Mouse (Mus musculus): ENCODE measurements around the gene Mob3b. TPM values are rescaled to one million over a fixed set of nuclear protein-coding genes. Genes with fewer than 3 reads are reported as not detected.

Mob3b gene
- polyA plus RNA-seq (2015; fragmentation: Nextera tagmentation; extraction: Ambion mirVana): 3.8 and 4.2 TPM in 2 replicates

DNA sequence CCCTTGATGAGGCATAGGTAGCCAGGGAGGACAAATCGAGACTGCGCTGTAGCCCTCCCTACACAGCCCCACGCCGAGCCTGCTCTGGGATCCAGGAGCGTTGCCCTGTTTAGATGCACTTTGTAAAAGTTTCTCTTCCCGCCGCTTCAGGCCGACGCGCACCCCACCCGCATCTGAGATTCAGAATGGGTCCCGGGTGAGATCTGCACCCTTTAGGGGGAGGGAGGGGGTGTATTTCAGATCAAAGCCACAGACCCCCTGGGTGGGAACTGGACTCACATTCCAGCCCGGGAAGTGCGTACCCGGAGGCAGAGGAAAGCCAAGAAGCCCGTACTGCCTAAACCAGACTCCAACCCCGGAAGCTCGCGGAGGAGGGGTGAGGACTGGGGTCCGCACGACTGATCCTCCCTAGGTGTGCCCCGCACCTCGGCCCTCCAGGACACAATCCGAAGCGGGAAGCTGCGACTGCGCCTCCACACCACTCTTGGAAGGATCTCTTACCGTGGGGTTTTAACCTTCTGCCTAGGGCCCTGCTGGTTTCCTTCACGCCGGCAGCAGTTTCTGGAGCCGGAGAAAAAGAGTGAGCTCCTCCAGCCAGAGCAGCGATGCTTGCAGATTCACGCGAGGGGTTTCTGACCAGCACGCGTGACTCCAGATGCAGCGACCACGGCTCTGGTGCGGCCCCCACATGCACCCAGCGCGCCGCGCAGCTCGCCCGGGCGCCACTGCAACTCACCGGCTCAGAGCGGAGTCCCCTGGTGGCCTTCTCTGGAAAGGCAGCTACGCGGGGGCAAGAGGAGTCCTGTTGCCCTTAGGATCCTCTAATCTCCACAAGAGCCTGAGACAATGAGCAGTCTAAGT is at the start of gene Mob3b:
Gene Mob3b (minus strand): TSS at position 734 of the 861 bp plus-strand sequence.
- Histone ChIP-seq H3K27ac (replicated peaks) (peak within 1 kb of the TSS; percentile 22; the same call in 1 of the 2 replicates), H3K4me2 (peak within 1 kb of the TSS; percentile 95)
- WGBS: under 1% methylated on average over 50 of the region's 50 CpGs

DNA sequence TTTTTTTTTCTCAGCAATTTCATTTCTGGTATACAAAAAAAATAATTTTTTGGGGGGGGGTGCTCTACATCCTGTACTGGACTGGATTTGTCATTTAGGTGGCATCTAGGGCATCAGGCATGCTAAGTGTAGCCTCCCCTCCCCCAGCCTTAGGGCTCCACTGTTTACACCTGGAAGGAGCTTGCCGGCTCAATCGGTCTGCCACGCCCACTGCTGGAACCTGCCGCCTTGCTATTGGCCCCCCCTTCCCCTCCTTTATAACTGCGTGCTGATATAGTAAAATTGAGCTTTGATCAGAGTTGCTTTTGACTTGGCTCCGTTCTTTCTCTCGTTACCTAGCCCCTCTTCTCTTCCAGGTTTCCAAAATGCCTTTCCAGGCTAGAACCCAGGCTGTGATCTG is 47.4 kb upstream of the Mob3b start:
- no peak overlapping the region for H3K27ac ChIP-seq (replicated peaks)
- H3K4me1 ChIP-seq: no peaks in the 10 kb centered on the region
- ATAC-seq (ENCODE audit: extremely low read depth, insufficient number of reproducible peaks, low FRiP score, low TSS enrichment): no peak
- 62% methylated on average over 7 of the region's 7 CpGs for WGBS
- H3K4me2 ChIP-seq: no peak overlapping the region
- H3K4me3 ChIP-seq: no peak overlapping the region
- H3K36me3 ChIP-seq: peaks cover 59% of the 10 kb centered on the region
- H3K9ac ChIP-seq: no peak overlapping the region
- H3K27me3 ChIP-seq (replicated peaks): no peaks in the 10 kb centered on the region
- no peaks in the 10 kb centered on the region for H3K9me3 ChIP-seq

More for the DNA sequence above, at the start of gene Mob3b:
- Histone ChIP-seq H3K9ac (peak within 1 kb of the TSS; percentile 84), H3K36me3 (no peaks in the 10 kb centered on the region), H3K9me3 (no peaks in the 10 kb centered on the region), H3K27me3 (replicated peaks) (peaks cover 10% of the 10 kb centered on the region; the same call in 1 of the 2 replicates), H3K4me3 (peak within 1 kb of the TSS; percentile 63), H3K4me1 (peaks cover 9% of the 10 kb centered on the region)
- peak; percentile 51; the same call in 1 of the 2 replicates for ATAC-seq (ENCODE audit: extremely low read depth, insufficient number of reproducible peaks, low FRiP score, low TSS enrichment)

DNA sequence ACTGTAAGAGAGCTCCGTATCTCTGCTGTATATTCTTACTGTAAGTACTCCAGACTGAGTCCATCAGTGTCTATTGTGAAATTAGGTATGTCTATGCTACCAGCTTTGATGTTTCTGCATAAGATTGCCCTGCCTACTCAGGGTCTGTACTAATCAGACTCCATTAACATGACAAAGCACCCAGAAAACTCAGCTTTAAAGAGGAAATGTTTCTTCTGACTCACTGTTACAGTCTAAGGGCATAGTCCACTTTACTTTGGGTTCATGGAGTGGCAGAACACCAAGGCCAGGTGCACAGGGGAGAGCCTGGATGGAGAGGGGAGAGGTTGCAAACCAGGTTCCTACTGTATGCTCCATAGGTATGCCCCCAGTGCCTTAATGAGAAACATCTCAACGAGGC is 46.4 kb upstream of the Mob3b start:
- WGBS: 82% methylated on average over 2 of the region's 2 CpGs

GRCm38 (mm10) chr4:35201700-35202099 is 44.4 kb upstream of the Mob3b start:
- peaks cover 75% of the 10 kb centered on the region for H3K36me3 ChIP-seq
- H3K27ac ChIP-seq (replicated peaks): no peak overlapping the region
- 60% methylated on average over 5 of the region's 5 CpGs for WGBS
- H3K4me1 ChIP-seq: no peaks in the 10 kb centered on the region
- no peaks in the 10 kb centered on the region for H3K9me3 ChIP-seq
- no peak overlapping the region for H3K4me3 ChIP-seq
- H3K9ac ChIP-seq: no peak overlapping the region
- ATAC-seq (ENCODE audit: extremely low read depth, insufficient number of reproducible peaks, low FRiP score, low TSS enrichment): no peak
- no peak overlapping the region for H3K4me2 ChIP-seq
- H3K27me3 ChIP-seq (replicated peaks): no peaks in the 10 kb centered on the region

More for the DNA sequence above, 46.4 kb upstream of the Mob3b start:
- Histone ChIP-seq H3K27ac (replicated peaks) (no peak overlapping the region), H3K4me3 (no peak overlapping the region), H3K36me3 (peaks cover 63% of the 10 kb centered on the region), H3K4me2 (no peak overlapping the region), H3K9ac (no peak overlapping the region), H3K4me1 (no peaks in the 10 kb centered on the region), H3K27me3 (replicated peaks) (no peaks in the 10 kb centered on the region), H3K9me3 (no peaks in the 10 kb centered on the region)
- ATAC-seq (ENCODE audit: extremely low read depth, insufficient number of reproducible peaks, low FRiP score, low TSS enrichment): no peak

GRCm38 (mm10) chr4:35192725-35193124 is 35.4 kb upstream of the Mob3b start:
- ATAC-seq (ENCODE audit: extremely low read depth, insufficient number of reproducible peaks, low FRiP score, low TSS enrichment): no peak
- 46% methylated on average over 7 of the region's 7 CpGs for whole genome bisulfite sequencing

DNA sequence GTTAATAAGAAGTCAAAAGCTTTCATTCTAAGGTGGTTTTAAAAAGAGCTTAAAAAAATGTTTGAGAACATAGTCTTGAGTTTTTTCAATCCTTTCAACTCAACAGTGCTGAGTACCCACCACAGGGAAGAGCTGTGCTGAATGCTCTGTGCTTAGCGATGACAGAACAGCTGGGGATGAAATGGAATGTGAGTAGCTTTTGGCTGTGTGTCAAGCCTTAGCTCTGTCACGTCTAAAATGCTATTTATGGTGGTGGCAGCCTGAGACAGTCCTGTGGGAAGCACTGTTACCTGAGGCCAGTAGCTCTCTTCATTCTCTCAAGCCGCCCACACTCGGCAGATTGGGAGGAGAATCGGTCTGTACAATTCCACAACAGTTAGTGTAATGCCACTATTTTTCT is 32.5 kb upstream of the Mob3b start:
- H3K36me3 ChIP-seq: peaks cover 30% of the 10 kb centered on the region
- 41% methylated on average over 5 of the region's 5 CpGs for WGBS
- H3K4me2 ChIP-seq: no peak overlapping the region
- H3K27ac ChIP-seq (replicated peaks): peak overlapping the region; percentile 68
- no peaks in the 10 kb centered on the region for H3K27me3 ChIP-seq (replicated peaks)
- peaks cover 7% of the 10 kb centered on the region; the same call in 1 of the 2 replicates for H3K9me3 ChIP-seq
- H3K4me1 ChIP-seq: peaks cover 19% of the 10 kb centered on the region
- H3K4me3 ChIP-seq: no peak overlapping the region
- H3K9ac ChIP-seq: no peak overlapping the region
- ATAC-seq (ENCODE audit: extremely low read depth, insufficient number of reproducible peaks, low FRiP score, low TSS enrichment): peak; percentile 61; the same call in 1 of the 2 replicates

More at GRCm38 (mm10) chr4:35192725-35193124, 35.4 kb upstream of the Mob3b start:
- H3K36me3 ChIP-seq: peaks cover 43% of the 10 kb centered on the region
- H3K4me1 ChIP-seq: peaks cover 19% of the 10 kb centered on the region
- no peaks in the 10 kb centered on the region for H3K27me3 ChIP-seq (replicated peaks)
- 0 out of 2 replicates have a peak, but pooled peaks cover 2% of the 10 kb centered on the region for H3K9me3 ChIP-seq
- H3K4me3 ChIP-seq: no peak overlapping the region
- H3K9ac ChIP-seq: no peak overlapping the region
- H3K4me2 ChIP-seq: no peak overlapping the region
- H3K27ac ChIP-seq (replicated peaks): no peak overlapping the region

- no peak overlapping the region for H3K4me3 ChIP-seq
- H3K4me1 ChIP-seq: peaks cover 19% of the 10 kb centered on the region
- no peak overlapping the region for H3K27ac ChIP-seq (replicated peaks)
- H3K9me3 ChIP-seq: peaks cover 7% of the 10 kb centered on the region; the same call in 1 of the 2 replicates
- H3K27me3 ChIP-seq (replicated peaks): no peaks in the 10 kb centered on the region
- no peak overlapping the region for H3K4me2 ChIP-seq
- WGBS: 60% methylated on average over 8 of the region's 8 CpGs
- no peak for ATAC-seq (ENCODE audit: extremely low read depth, insufficient number of reproducible peaks, low FRiP score, low TSS enrichment)
- H3K9ac ChIP-seq: no peak overlapping the region
- peaks cover 21% of the 10 kb centered on the region for H3K36me3 ChIP-seq
These were observed 30.5 kb upstream of the Mob3b start for GRCm38 (mm10) chr4:35187617-35188326.

DNA sequence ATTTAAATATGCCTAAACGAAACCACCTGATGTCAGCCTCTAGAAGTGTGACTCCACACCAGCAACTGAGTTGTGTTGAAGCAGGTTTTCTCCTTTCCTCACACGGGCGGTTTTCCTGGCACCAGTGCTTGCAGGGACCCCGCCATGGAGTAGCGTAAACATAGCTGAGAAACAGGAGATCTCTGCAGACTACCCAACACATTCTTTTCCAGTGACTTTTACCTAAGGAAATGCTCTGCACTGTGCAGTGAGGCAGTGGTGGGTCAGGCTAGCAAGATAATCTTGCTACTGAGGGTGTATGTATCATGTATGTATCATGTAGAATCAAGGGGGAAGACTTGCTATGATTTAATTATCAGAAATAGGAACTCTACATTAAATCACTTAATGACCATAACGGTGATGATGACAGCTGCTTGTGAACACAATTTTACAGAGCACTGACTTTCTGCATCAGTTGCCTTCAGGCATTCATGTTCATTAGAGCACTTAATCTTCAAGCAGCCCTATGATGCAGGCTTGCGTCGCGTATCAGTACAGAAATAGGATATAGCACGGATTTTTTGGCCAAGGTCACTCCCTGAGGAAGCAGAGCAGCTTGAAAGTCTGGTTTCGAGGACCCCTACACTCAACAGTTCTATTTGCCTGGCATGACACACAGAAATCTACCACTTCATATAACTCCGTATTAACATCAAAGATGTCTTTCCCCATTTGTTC is 20.8 kb upstream of the Mob3b start:
- H3K9ac ChIP-seq: no peak overlapping the region
- peaks cover 12% of the 10 kb centered on the region for H3K4me1 ChIP-seq
- no peak overlapping the region for H3K4me3 ChIP-seq
- H3K4me2 ChIP-seq: no peak overlapping the region
- no peaks in the 10 kb centered on the region for H3K27me3 ChIP-seq (replicated peaks)
- H3K36me3 ChIP-seq: no peaks in the 10 kb centered on the region
- no peaks in the 10 kb centered on the region for H3K9me3 ChIP-seq
- ATAC-seq (ENCODE audit: extremely low read depth, insufficient number of reproducible peaks, low FRiP score, low TSS enrichment): no peak
- no peak overlapping the region for H3K27ac ChIP-seq (replicated peaks)
- 61% methylated on average over 12 of the region's 12 CpGs for WGBS

GRCm38 (mm10) chr4:35175566-35175965 is 18.3 kb upstream of the Mob3b start:
- Histone ChIP-seq H3K4me3 (no peak overlapping the region), H3K36me3 (no peaks in the 10 kb centered on the region), H3K4me2 (no peak overlapping the region), H3K9ac (no peak overlapping the region), H3K9me3 (no peaks in the 10 kb centered on the region), H3K27ac (replicated peaks) (no peak overlapping the region), H3K4me1 (peaks cover 12% of the 10 kb centered on the region), H3K27me3 (replicated peaks) (no peaks in the 10 kb centered on the region)
- WGBS: 75% methylated on average over 2 of the region's 2 CpGs
- ATAC-seq (ENCODE audit: extremely low read depth, insufficient number of reproducible peaks, low FRiP score, low TSS enrichment): no peak

DNA sequence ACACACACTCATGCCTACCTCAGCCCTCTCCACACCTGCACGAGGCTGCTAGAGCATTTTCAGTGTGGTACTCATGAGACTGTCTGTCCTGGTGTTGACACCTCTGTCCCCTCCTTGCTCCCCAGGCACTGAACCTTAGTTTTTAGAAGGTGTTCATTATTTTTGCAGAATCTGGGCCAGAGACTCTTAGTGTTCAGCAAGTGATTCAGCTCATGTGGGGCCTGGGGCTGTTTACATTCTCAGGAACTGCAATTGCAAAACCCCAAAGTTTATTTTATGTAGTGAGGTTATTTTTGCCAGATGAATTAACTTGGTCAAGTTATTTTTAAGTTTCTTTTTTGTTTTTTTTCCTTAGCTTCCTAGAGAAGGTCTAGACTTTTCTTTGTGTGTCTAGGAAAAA is 16.3 kb upstream of the Mob3b start:
- peaks cover 12% of the 10 kb centered on the region for H3K4me1 ChIP-seq
- no peak for ATAC-seq (ENCODE audit: extremely low read depth, insufficient number of reproducible peaks, low FRiP score, low TSS enrichment)
- H3K27me3 ChIP-seq (replicated peaks): no peaks in the 10 kb centered on the region
- H3K4me2 ChIP-seq: no peak overlapping the region
- H3K9ac ChIP-seq: no peak overlapping the region
- no peak overlapping the region for H3K4me3 ChIP-seq
- 35% methylated on average over 1 of the region's 1 CpGs for WGBS
- no peak overlapping the region for H3K27ac ChIP-seq (replicated peaks)
- H3K9me3 ChIP-seq: no peaks in the 10 kb centered on the region
- no peaks in the 10 kb centered on the region for H3K36me3 ChIP-seq

DNA sequence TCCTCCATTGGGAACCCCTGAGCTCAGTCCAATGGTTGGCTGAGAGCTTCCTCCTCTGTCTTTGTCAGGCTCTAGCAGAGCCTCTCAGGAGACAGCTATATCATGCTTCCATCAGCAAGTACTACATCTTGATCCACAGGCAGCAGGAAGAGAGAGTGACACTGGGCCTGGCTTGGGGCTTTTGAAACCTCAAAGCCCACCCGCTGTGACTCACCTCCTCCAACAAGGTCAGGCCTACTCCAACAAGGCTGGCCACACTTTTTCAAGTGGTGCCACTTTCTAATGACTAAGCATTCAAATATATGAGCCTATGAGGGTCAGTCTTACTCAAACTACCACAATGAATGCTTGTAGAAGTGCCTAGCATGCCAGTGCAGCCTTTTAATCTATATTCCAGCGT is 15.2 kb upstream of the Mob3b start:
- Histone ChIP-seq H3K9ac (no peak overlapping the region), H3K9me3 (no peaks in the 10 kb centered on the region), H3K27me3 (replicated peaks) (no peaks in the 10 kb centered on the region), H3K27ac (replicated peaks) (no peak overlapping the region), H3K4me2 (no peak overlapping the region), H3K4me1 (peaks cover 3% of the 10 kb centered on the region; the same call in 1 of the 2 replicates), H3K4me3 (no peak overlapping the region), H3K36me3 (no peaks in the 10 kb centered on the region)
- no peak for ATAC-seq (ENCODE audit: extremely low read depth, insufficient number of reproducible peaks, low FRiP score, low TSS enrichment)
- 75% methylated on average over 2 of the region's 2 CpGs for WGBS

All from heart, embryonic 13.5 days (tissue).